Mouse (Mus musculus) kidney, adult 8-10 months (tissue): Measurements from ENCODE around the gene Prl3a1.

Experiments
- DNase-seq, 2 experiments: peaks; one replicate each; pipeline ENCODE4 v3.0.0; 2022

The Prl3a1 gene

GRCm38 (mm10) chr13:27259136-27259535 is at the start of gene Prl3a1:
TSS of gene Prl3a1 (plus strand) at chr13:27259436.
- DNase-seq = no peak

GRCm38 (mm10) chr13:27241547-27241946 is 17.7 kb upstream of the Prl3a1 start, which contains the start of gene Prl3b1:
TSS of gene Prl3b1 (plus strand) at chr13:27241847.
- no peak for DNase-seq

- DNase-seq = no peak
Observed at GRCm38 (mm10) chr13:27312334-27313225, 53.3 kb downstream of the Prl3a1 start, which contains the start of gene Prl6a1. TSS of gene Prl6a1 (plus strand) at chr13:27312627.
